Mouse (Mus musculus) bone marrow, adult 2 months (tissue): ENCODE results near the gene Tgfbr3. TPM values are rescaled to one million over a fixed set of nuclear protein-coding genes. Genes with fewer than 3 reads are reported as not detected.
"Not testable (repeated sequence)": the region's sequence is repeated elsewhere in the genome, so short reads cannot be mapped to it uniquely, and the experiment has no call there.

ENCODE experiments used
- H3K27ac ChIP-seq: fragments of 200-500 bp; 2 replicates; pipeline ENCODE4 v1.5.1; 2012; ENCODE audit warnings: low read depth, mild to moderate bottlenecking, control low read depth, inconsistent platforms, low read length; ENCODE audit not compliant: control insufficient read depth, poor library complexity, insufficient read depth
- H3K4me1 ChIP-seq: fragments of 200-500 bp; 2 replicates; pipeline ENCODE4 v1.6.1; 2011; ENCODE audit warnings: low read length; ENCODE audit not compliant: control insufficient read depth, insufficient read depth
- H3K4me3 ChIP-seq: fragments of 200-500 bp; replicated peaks from 2 replicates; pipeline ENCODE3; 2011; ENCODE audit warnings: mild to moderate bottlenecking, low read depth, low read length, control low read depth; ENCODE audit not compliant: control insufficient read depth
- CTCF ChIP-seq: fragments of 200-500 bp; IDR thresholded peaks from 2 replicates; pipeline ENCODE4 v1.5.1; 2011; ENCODE audit warnings: low read length, control low read depth; ENCODE audit not compliant: control insufficient read depth, insufficient read depth
- POLR2A ChIP-seq: fragments of 200-500 bp; IDR thresholded peaks from 2 replicates; pipeline ENCODE4 v1.6.1; 2011; ENCODE audit warnings: low read depth, mild to moderate bottlenecking, control low read depth, low read length, borderline replicate concordance; ENCODE audit not compliant: control insufficient read depth
- WGBS: fragments of 180-500 bp; shearing (Covaris S2); methylation state at CpG from one replicate; pipeline ENCODE4 v1.1.7; 2018; 5-methylcytosine and 5-hydroxymethylcytosine counted together
- polyA plus RNA-seq: library from polyadenylated mRNA; stranded (reverse); fragments of >200 nt; gene quantifications from 2 replicates; pipeline ENCODE4 v1.2.4, GENCODE M21; 2011; ENCODE audit warnings: low replicate concordance; ENCODE audit not compliant: missing spikeins, insufficient read depth, insufficient read length

Tgfbr3 gene
- polyA plus RNA-seq, 1 experiment, result 7.4 TPM

- Histone ChIP-seq H3K27ac (no peak overlapping the region; the same call in 1 of the 2 replicates), H3K4me1 (peaks cover 17% of the 10 kb centered on the region), H3K4me3 (no peak overlapping the region)
- TF ChIP-seq POLR2A, result no peak
- TF ChIP-seq CTCF, result no peak
- WGBS, result 22% methylated on average over 7 of the region's 7 CpGs
Measured at GRCm38 (mm10) chr5:107224820-107225417, 64.5 kb downstream of the Tgfbr3 start.

- Histone ChIP-seq H3K27ac (peak overlapping the region; percentile 54; the same call in 1 of the 2 replicates), H3K4me3 (no peak overlapping the region), H3K4me1 (peaks cover 17% of the 10 kb centered on the region)
- 54% methylated on average over 5 of the region's 5 CpGs for whole genome bisulfite sequencing
- no peak for TF ChIP-seq CTCF
- TF ChIP-seq POLR2A, result no peak
Measured at GRCm38 (mm10) chr5:107224151-107224550, 65.3 kb downstream of the Tgfbr3 start.

- WGBS, result 6% methylated on average over 2 of the region's 2 CpGs
- H3K4me3 ChIP-seq, result not testable (repeated sequence)
- Histone ChIP-seq H3K4me1 (peaks cover 16% of the 10 kb centered on the region), H3K27ac (peak overlapping the region; percentile 36; the same call in 1 of the 2 replicates)
Measured at GRCm38 (mm10) chr5:107223483-107223882, 65.9 kb downstream of the Tgfbr3 start.

- no peak for TF ChIP-seq POLR2A
- no peak for TF ChIP-seq CTCF
- peaks cover 16% of the 10 kb centered on the region for H3K4me1 ChIP-seq
- no peak overlapping the region for H3K4me3 ChIP-seq
- no peak overlapping the region; the same call in 1 of the 2 replicates for H3K27ac ChIP-seq
- WGBS, result 47% methylated on average over 9 of the region's 9 CpGs
Measured at GRCm38 (mm10) chr5:107223029-107223428, 66.4 kb downstream of the Tgfbr3 start.

- no peak overlapping the region for H3K27ac ChIP-seq
- no peak overlapping the region for H3K4me3 ChIP-seq
- WGBS, result 80% methylated on average over 1 of the region's 1 CpGs
- peaks cover 16% of the 10 kb centered on the region for H3K4me1 ChIP-seq
- no peak for TF ChIP-seq CTCF
- TF ChIP-seq POLR2A, result no peak
Measured at GRCm38 (mm10) chr5:107222670-107223005, 66.8 kb downstream of the Tgfbr3 start.

GRCm38 (mm10) chr5:107221892-107222669, 67.3 kb downstream of the Tgfbr3 start:
- no peak overlapping the region for H3K4me3 ChIP-seq
- WGBS, result 64% methylated on average over 17 of the region's 17 CpGs
- H3K27ac ChIP-seq, result no peak overlapping the region
- TF ChIP-seq CTCF, result no peak
- TF ChIP-seq POLR2A, result no peak
- H3K4me1 ChIP-seq, result peaks cover 16% of the 10 kb centered on the region

- 76% methylated on average over 5 of the region's 5 CpGs for WGBS
- peaks cover 16% of the 10 kb centered on the region for H3K4me1 ChIP-seq
- no peak overlapping the region for H3K4me3 ChIP-seq
- H3K27ac ChIP-seq, result peak overlapping the region; percentile 45; the same call in 1 of the 2 replicates
- no peak for TF ChIP-seq CTCF
- TF ChIP-seq POLR2A, result no peak
Measured at GRCm38 (mm10) chr5:107220936-107221335, 68.5 kb downstream of the Tgfbr3 start.

- 77% methylated on average over 6 of the region's 6 CpGs for WGBS
- peaks cover 15% of the 10 kb centered on the region for H3K4me1 ChIP-seq
- no peak overlapping the region for H3K4me3 ChIP-seq
- TF ChIP-seq CTCF (no peak), POLR2A (no peak)
- peak overlapping the region; percentile 5; the same call in 1 of the 2 replicates for H3K27ac ChIP-seq
Measured at GRCm38 (mm10) chr5:107219883-107220282, 69.5 kb downstream of the Tgfbr3 start.

GRCm38 (mm10) chr5:107219318-107219717, 70.1 kb downstream of the Tgfbr3 start:
- H3K4me1 ChIP-seq, result peaks cover 13% of the 10 kb centered on the region
- H3K27ac ChIP-seq, result peak overlapping the region; percentile 24; the same call in 1 of the 2 replicates
- H3K4me3 ChIP-seq, result no peak overlapping the region
- WGBS, result 36% methylated on average over 6 of the region's 6 CpGs
- TF ChIP-seq POLR2A (no peak), CTCF (no peak)
